Mouse (Mus musculus) hindbrain, postnatal 0 days (tissue): Measurements from ENCODE around the gene Tox2. TPM values are rescaled to one million over a fixed set of nuclear protein-coding genes. Genes with fewer than 3 reads are reported as not detected.

ENCODE experiments used
- ATAC-seq: fragments of 200-750 bp; cut with Nextera tagmentation; 2 replicates; pipeline ENCODE4 v1.8.0; 2017; ENCODE audit warnings: mild to moderate bottlenecking, moderate TSS enrichment, moderate library complexity
- DNase-seq: peaks from one replicate; pipeline ENCODE4 v3.0.0-alpha.2; 2015; ENCODE audit warnings: low spot score
- H3K27ac ChIP-seq: fragments of 300-500 bp; sonication (generic); 2 replicates; pipeline ENCODE4 v1.5.1; 2014; ENCODE audit warnings: mild to moderate bottlenecking
- H3K27me3 ChIP-seq: fragments of 300-500 bp; sonication (generic); 2 replicates; pipeline ENCODE4 v1.6.1; 2014; ENCODE audit warnings: low read length, mixed read lengths; ENCODE audit not compliant: insufficient read depth
- H3K36me3 ChIP-seq: fragments of 300-500 bp; sonication (generic); 2 replicates; pipeline ENCODE4 v1.6.1; 2014; ENCODE audit warnings: low read length, mixed read lengths; ENCODE audit not compliant: insufficient read depth
- H3K4me1 ChIP-seq: fragments of 300-500 bp; sonication (generic); 2 replicates; pipeline ENCODE4 v1.6.1; 2014; ENCODE audit warnings: antibody characterized with exemption, low read length, mixed read lengths; ENCODE audit not compliant: insufficient read depth
- H3K4me2 ChIP-seq: fragments of 300-500 bp; sonication (generic); 2 replicates; pipeline ENCODE4 v1.6.1; 2014; ENCODE audit warnings: low read depth, mild to moderate bottlenecking, low read length, moderate library complexity, mixed read lengths
- H3K4me3 ChIP-seq: fragments of 300-500 bp; sonication (generic); 2 replicates; pipeline ENCODE4 v1.5.1; 2014; ENCODE audit warnings: low read length
- H3K9ac ChIP-seq: fragments of 300-500 bp; sonication (generic); replicated peaks from 2 replicates; pipeline ENCODE4 v1.6.1; 2014; ENCODE audit warnings: mild to moderate bottlenecking, low read length, moderate library complexity, mixed read lengths
- H3K9me3 ChIP-seq: fragments of 300-500 bp; sonication (generic); 2 replicates; pipeline ENCODE4 v1.6.1; 2016; ENCODE audit warnings: low read length, mixed read lengths
- CTCF ChIP-seq: IDR thresholded peaks from 2 replicates; pipeline ENCODE4 v1.5.1; 2016; ENCODE audit warnings: antibody characterized with exemption, control low read depth, low read depth
- WGBS: fragments of 180-500 bp; shearing (Covaris S2); extraction: QIAGEN DNeasy Blood & Tissue Kit; methylation state at CpG from one replicate; pipeline ENCODE4 v1.1.7; 2014; 5-methylcytosine and 5-hydroxymethylcytosine counted together
- polyA plus RNA-seq: library from polyadenylated mRNA; unstranded; fragments of >200 nt; fragmentation: Nextera tagmentation; extraction: Ambion mirVana; gene quantifications from 2 replicates; pipeline ENCODE4 v1.2.1, GENCODE M21; 2015
- total RNA-seq: library from RNA; depleted of rRNA; stranded (reverse); fragments of >200 nt; gene quantifications from 2 replicates; pipeline ENCODE4 v1.2.3, GENCODE M21; 2014

Tox2 gene
- total and polyA plus RNA-seq, 2 experiments from 2014 or later = 5.0 to 19.1 TPM

DNA sequence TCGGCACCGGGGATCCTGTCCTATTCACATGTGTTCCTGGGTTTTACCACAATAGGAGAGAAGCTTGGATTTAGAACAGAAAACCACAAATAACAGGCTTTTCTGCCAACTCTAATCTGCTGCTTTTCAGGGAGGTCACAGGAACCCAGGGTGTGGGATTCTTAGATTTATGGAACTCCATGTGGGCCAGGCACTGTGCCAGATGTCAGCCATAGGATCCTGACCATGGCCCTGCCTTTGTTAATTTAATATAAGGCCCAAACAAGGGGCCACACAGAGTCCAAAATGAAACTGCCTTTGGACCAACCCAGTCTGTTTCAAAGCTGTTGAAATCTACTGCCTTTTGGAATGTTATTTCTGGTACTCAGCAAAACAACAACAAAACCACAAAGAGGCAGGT lies 8.9 kb upstream of the Tox2 start:
- ATAC-seq (no peak), DNase-seq (no peak)
- peaks cover 9% of the 10 kb centered on the region for H3K4me1 ChIP-seq
- 35% methylated on average over 2 of the region's 2 CpGs for WGBS
- no peak for TF ChIP-seq CTCF
- no peaks in the 10 kb centered on the region for H3K27me3 ChIP-seq
- no peaks in the 10 kb centered on the region for H3K9me3 ChIP-seq
- no peaks in the 10 kb centered on the region for H3K36me3 ChIP-seq
- H3K4me3 ChIP-seq = no peak overlapping the region
- no peak overlapping the region for H3K4me2 ChIP-seq
- H3K9ac ChIP-seq = no peak overlapping the region
- H3K27ac ChIP-seq = no peak overlapping the region

GRCm38 (mm10) chr2:163194543-163194942 lies 8.4 kb upstream of the Tox2 start:
- no peak for ATAC-seq
- Histone ChIP-seq H3K4me1 (peaks cover 9% of the 10 kb centered on the region), H3K4me2 (no peak overlapping the region), H3K9me3 (no peaks in the 10 kb centered on the region), H3K9ac (no peak overlapping the region), H3K27me3 (no peaks in the 10 kb centered on the region), H3K4me3 (no peak overlapping the region), H3K27ac (no peak overlapping the region), H3K36me3 (no peaks in the 10 kb centered on the region)
- no peak for TF ChIP-seq CTCF
- no peak for DNase-seq
- WGBS = 49% methylated on average over 5 of the region's 5 CpGs

DNA sequence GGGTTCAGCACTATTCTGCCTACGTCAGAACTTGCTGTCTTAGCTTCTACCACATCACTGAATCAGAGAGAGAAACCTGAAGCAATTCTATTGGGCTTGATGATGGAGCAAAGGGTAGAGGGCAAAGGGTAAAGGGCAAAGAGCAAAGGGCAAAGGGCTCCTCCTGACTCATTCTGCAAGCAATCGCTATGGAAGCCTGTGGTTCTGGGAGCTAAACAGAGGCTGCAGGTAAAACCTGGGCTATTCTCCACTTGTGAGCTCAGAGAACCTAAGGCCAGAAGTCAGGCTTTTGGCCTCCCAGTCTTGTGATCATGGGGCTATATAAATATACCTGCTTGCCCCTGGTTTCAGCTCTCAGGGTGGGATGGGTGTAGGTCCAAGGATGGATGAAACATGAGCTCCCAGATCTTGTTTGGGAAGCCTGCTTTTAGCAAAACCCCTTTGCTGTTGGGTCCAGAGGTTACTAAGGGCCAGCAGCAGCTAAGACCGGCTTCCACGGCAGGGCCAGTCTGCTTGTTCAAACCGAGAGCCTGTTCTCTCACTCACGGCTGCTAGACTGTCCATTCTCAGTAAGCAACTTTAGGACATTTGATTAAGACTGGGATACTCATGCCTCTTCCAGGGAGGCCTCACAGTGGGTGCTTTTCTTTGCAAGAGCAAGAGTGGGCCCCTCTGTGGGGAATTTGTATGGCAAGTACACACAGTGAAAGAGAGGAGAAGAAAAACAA lies 7.7 kb upstream of the Tox2 start:
- ATAC-seq (no peak), DNase-seq (no peak)
- Histone ChIP-seq H3K9me3 (no peaks in the 10 kb centered on the region), H3K27me3 (no peaks in the 10 kb centered on the region), H3K4me1 (peaks cover 9% of the 10 kb centered on the region), H3K27ac (no peak overlapping the region), H3K9ac (no peak overlapping the region), H3K4me3 (no peak overlapping the region), H3K36me3 (no peaks in the 10 kb centered on the region), H3K4me2 (no peak overlapping the region)
- 33% methylated on average over 6 of the region's 6 CpGs for WGBS
- no peak for TF ChIP-seq CTCF

DNA sequence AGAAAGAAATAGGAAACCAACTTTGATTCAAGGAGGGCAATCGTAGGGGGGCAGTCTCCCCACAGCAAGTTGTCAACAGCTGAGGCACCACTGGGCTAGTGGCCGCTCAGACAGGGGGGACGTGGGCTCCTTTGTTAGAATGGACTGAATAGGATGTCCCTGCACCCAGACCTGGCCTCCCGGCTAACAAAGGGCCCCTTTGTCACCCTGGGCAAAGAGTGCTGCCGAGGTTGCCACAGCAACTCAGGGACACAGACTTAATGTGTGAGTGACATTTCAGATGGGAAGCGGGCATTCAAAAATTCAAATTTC lies 7.1 kb upstream of the Tox2 start:
- WGBS = 20% methylated on average over 6 of the region's 6 CpGs
- Histone ChIP-seq H3K9ac (no peak overlapping the region), H3K4me1 (peaks cover 9% of the 10 kb centered on the region), H3K36me3 (no peaks in the 10 kb centered on the region), H3K9me3 (no peaks in the 10 kb centered on the region), H3K4me2 (no peak overlapping the region), H3K27me3 (no peaks in the 10 kb centered on the region), H3K4me3 (no peak overlapping the region), H3K27ac (no peak overlapping the region)
- ATAC-seq = peak; percentile 91
- peak; percentile 52 for DNase-seq
- no peak for TF ChIP-seq CTCF

DNA sequence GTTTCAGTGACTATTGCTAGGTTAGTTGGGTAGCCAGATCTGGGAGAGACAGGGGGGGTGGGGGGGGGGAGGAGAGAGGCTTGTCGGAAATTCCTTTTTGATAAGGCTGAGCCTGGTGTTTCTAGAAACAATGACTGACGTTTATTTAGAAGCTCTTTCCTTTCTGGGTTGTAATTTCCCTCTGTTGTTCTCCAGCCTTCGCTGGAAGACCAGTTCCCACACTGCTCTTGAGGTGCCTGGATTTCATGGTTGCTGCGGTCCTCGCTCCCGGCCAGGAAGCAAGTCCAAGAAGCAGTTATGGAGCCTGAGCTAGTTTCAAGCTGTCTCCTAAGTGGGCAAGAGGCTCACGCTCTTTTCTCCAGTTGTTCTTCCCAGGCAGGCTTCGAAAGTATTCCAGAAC lies 1.0 kb upstream of the Tox2 start:
- Histone ChIP-seq H3K4me3 (no peak overlapping the region), H3K4me1 (no peaks in the 10 kb centered on the region), H3K27ac (no peak overlapping the region), H3K36me3 (no peaks in the 10 kb centered on the region), H3K9me3 (no peaks in the 10 kb centered on the region), H3K9ac (no peak overlapping the region), H3K27me3 (peaks cover 10% of the 10 kb centered on the region; the same call in 1 of the 2 replicates), H3K4me2 (no peak overlapping the region)
- no peak for DNase-seq
- 44% methylated on average over 8 of the region's 8 CpGs for WGBS
- no peak for TF ChIP-seq CTCF
- ATAC-seq = no peak

DNA sequence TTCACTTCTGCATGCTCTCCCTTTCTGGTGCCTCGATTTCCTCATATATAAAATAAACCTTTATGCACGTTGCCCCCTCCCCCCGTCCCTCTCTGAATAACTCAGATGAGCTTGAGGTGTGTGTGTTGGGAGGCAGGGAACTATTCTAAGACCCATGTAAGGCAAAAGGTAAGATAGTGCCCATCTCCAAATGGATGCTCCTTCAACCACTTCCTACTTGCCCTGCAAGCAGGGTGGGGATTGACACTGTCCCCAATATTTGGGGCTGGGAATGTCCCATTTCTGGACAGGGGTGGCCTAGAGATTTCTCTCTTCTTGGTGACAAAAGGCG lies 407 bp upstream of the Tox2 start:
- ATAC-seq = no peak
- no peak overlapping the region for H3K27ac ChIP-seq
- 2% methylated on average over 4 of the region's 4 CpGs for WGBS

DNA sequence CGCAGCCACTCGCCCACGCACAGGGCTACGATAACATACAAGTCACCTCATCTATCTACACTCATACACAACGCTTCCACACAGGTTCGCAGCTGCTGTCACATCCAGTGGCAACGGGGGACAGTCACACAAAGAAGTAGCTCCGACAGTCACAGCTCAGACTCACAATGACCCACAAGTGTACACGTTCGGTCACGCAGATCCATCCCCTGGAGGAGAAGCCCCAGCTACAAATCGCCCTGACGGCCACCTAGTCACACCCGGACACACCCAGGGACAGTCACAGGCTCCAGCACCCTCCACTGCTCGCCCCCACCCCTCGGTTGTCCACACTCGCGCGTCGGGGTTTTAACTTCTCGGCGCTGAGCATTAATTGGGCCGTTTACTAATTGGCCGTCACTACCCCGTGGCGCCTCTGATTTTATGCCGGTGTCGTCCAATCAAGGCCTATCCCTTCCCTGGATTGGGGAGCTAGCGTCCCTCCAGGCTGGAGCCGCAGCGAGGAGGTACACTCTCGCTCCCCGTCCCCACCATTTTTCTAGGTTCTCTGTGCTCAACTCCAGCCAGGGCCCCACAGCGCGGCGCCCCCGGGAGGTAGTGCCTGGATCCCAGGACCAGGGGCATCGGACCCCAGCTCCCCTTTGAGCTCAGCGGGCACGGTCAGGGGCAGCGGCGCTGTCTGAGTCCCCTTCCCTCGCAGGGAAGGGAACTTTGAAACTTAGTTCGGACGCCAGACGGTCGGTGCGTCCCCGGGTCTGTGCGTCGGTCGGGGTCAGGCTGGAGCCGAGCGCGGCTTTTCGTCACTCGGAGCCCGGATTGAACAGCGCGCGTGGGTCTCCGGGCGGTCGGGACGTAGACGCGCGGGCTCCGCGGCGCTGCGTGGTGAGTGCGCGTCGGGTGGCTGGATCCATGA lies 966 bp downstream of the Tox2 start:
- Histone ChIP-seq H3K36me3 (no peaks in the 10 kb centered on the region), H3K4me2 (peak overlapping the region; percentile 57), H3K9ac (peak overlapping the region; percentile 51), H3K4me1 (no peaks in the 10 kb centered on the region), H3K27ac (no peak overlapping the region; the same call in 1 of the 2 replicates), H3K4me3 (peak overlapping the region; percentile 46), H3K27me3 (peaks cover 10% of the 10 kb centered on the region; the same call in 1 of the 2 replicates), H3K9me3 (no peaks in the 10 kb centered on the region)
- DNase-seq (no peak), ATAC-seq (peak; percentile 30)
- under 1% methylated on average over 75 of the region's 75 CpGs for WGBS
- TF ChIP-seq CTCF = no peak

More for the DNA sequence above, 407 bp upstream of the Tox2 start:
- peak overlapping the region; percentile 57 for H3K4me2 ChIP-seq
- H3K27me3 ChIP-seq = peaks cover 10% of the 10 kb centered on the region; the same call in 1 of the 2 replicates
- 0 out of 2 replicates have a peak overlapping the region, but pooled peaks have one; percentile 38 for H3K9ac ChIP-seq
- TF ChIP-seq CTCF = no peak
- no peaks in the 10 kb centered on the region for H3K9me3 ChIP-seq
- no peaks in the 10 kb centered on the region for H3K4me1 ChIP-seq
- no peaks in the 10 kb centered on the region for H3K36me3 ChIP-seq
- no peak for DNase-seq
- peak overlapping the region; percentile 46 for H3K4me3 ChIP-seq
